Mouse (Mus musculus): Measurements from ENCODE around the gene Sned1.
"Not testable (repeated sequence)": the region's sequence is repeated elsewhere in the genome, so short reads cannot be mapped to it uniquely, and the experiment has no call there.

Sned1 gene

DNA sequence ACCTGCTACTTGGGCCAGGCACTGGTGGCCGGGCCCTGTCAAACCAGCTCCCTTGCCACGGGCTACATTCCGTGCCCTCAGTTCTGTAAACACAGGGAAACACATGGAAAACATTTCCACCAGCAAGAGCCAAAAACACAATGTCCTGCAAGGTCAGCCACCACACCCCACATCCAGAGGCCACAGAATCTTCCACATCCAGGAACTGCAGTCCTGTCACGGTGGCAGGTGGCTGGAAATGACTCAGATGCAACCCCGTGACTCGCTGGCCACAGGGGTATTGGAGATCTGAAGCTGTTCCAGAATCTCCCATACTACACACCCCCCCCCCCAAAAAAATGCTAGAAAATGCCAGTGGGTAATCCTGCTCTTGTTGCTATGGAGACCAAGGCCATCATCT is 6.4 kb upstream of the Sned1 start:
- DNase-seq (ENCODE audit: low spot score in 2 of 2) = no peak

DNA sequence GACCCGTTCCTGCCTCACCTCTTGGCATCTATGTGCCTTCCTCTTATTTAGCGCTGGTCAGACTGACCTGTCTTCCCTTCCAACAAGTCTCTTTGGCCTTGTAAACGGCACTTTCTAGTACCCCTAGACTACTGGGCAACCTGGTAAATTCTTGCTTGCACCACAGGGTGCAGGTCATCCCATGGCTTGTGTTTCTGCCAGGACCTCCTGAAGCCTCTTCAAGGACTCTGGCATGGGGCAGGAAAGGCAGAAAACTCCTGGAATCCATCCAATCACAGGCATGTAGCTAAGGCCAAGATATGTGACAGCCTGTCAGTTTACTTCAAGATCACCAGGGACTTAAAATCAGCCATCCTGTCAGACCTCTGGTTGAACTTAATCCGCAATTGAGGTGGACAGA is 6.0 kb upstream of the Sned1 start:
- no peak for DNase-seq (ENCODE audit: low spot score in 2 of 2)

DNA sequence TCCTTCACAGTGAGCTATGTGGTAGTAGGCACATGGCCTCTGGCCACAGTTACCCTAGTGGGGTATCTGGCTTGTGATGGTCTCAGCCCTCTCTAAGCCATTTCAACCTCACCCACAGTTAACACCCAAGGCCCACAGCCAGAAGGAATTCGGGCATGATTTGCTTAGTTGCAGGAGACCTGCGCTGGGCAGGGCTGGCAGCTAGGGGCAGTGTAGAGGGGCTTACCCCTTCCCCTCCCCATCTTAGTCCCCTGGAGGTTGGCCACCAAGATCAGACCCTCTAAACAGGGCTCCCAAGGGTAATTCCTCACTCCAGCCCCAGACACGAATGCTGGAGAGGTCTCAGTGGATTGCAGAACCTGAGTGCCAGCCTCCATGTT is 894 bp downstream of the Sned1 start:
- DNase-seq (ENCODE audit: low spot score in 2 of 2) = no peak

DNA sequence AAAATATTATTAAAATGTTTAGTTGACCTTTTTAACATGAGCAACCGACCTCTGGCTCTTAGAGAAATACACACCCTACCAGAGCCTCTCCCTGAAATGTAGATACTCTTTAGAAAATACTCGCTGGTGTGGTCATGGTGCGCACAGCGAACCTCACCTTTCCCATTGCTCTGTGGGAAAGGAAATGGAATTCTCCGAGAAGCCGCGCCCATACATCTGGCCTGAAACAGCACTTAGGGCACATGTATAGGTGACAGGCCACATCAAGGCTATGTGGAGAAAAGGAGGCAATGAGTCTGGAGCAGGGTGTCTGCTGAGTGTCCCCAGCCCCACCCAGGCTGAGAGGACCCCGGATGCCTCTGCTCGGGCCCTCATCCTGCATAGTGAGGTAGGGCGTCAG is 2.0 kb downstream of the Sned1 start:
- no peak for DNase-seq (ENCODE audit: low spot score in 2 of 2)

DNA sequence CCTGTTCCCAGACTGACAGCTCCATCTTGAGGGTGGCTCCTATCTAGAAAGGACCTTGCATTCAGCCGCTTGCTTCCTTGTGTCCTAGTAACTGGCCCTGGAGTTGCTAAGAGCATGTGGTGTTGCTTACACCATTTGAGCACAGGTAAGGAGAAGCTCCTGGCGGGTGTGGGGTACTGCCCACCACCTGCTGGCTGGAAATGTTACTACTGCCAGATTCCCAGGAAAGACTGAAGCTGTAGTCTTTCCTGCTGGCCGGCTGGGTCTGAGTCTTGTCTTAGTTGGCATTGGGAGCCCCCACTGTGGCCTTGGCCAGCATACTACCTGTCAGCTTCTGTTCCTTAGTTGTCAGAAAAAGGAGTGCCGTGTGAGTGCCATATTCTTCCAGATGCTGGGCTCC is 2.6 kb downstream of the Sned1 start:
- no peak for DNase-seq (ENCODE audit: low spot score in 2 of 2)

DNA sequence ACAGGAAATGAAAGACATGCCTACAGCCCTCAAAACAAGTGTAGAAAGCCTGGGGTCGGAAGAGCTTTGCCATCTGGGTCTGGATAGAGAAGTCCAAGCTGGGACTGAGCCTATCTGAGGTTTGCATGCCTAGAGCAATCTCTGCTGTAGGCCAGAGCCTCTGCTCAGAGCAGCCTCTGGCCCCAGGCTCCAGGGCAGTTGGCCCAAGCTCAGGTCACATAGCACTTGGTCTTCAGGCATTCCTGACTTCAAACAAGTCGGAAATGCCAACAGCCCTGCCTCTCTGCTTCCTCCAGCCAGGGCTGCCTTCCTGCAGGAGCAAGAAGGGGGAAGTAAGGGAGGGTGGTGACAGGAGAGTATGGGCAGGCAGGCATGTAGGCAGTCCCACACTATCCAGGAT is 10.3 kb downstream of the Sned1 start:
- DNase-seq (ENCODE audit: low spot score in 2 of 2) = no peak

DNA sequence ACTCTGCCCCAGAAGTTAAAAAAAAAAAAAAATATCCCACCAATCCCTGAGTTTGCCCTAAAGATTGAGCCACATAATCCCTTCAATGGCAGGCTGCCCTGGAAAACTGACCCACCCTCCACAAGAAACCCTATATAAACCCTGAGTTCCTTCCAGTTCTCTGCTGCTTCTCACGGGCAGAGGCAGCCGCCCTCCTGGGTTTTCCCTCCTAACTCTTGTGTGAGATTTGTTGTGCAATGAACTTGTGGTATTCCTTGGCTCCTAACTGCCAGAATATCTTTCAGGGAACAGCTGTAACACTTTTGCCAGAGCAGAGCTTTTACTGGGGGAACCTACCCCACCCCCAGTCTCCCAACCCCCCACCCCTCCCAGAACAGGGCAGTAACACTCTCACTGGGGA is 16.9 kb downstream of the Sned1 start:
- DNase-seq (ENCODE audit: low spot score in 2 of 2) = no peak

DNA sequence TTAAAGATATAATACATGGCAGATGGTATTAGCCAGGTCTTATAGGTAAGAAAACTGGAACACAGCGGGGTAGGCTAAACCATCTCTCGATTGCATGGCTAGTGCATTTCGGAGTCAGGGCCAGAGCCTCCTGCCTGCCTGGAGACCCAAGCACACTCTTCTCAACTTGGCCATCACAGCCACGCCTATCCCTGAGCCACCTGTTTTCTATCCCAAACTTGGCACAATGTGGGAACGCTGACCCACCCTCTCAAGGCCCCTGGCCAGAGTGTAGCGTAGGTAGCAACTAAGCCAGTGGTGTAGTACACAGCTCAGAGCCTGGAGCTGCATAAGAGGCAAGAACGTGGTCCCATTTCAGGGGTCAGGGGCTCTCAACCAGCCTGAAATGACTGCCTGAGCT is 20.1 kb downstream of the Sned1 start:
- DNase-seq (ENCODE audit: low spot score in 2 of 2) = no peak

DNA sequence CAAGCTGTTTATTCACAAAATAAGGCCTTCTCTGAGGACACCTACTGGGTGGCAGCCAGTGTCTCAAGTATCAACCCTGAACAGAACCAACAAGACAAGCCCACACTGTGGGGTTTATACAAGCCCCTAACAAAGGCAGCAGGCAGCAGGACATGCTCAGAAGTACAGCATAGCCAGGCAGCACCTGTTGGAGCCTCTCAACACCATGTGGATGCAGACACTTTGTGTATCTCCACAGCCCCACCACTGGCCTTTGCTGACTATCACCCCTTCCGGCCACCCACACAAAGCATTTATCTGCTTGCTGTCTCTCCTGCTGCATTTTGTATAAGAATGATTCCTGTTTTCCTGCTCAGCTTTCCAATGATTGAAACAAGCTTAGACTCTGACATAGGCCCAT is 21.9 kb downstream of the Sned1 start:
- no peak for DNase-seq (ENCODE audit: low spot score in 2 of 2)

DNA sequence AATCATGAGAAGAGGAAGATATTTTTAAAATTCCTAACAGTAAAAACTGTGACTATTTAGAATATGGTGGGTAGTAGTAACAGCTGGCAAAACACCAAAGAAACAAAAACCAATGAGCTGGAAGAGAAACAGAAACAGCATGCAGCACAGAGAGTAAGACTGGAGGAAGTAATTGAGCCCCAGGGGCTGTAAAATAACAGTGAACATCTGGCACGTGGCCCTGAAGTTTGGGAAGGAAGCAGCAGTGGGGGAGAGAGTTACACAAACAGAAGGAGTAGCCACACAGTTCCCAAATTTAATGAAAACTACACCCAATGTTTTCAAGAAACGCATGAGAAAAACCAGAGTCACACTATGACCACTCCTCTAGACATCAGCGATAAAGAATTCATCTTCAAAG is 31.6 kb downstream of the Sned1 start:
- no peak for DNase-seq (ENCODE audit: low spot score in 2 of 2)

DNA sequence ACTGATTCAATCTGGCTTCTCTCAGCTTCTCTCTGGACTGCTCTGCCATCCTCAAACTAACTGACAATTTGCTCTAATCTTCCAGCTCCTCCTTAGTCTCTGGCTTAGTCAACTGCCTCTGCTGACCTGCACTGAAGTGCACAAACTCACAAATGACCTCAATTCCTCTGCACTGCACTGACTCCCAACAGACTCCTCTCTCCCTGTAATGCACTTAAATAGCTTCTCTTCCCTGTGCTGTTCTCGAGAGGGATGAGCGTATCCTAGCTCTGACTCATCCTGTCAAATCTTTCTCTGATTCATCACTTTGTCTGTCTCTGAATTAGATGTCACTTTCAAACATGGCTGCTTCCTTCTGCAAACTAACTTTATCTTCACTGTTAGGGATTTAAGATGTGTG is 32.6 kb downstream of the Sned1 start:
- DNase-seq (ENCODE audit: low spot score in 2 of 2) = no peak

DNA sequence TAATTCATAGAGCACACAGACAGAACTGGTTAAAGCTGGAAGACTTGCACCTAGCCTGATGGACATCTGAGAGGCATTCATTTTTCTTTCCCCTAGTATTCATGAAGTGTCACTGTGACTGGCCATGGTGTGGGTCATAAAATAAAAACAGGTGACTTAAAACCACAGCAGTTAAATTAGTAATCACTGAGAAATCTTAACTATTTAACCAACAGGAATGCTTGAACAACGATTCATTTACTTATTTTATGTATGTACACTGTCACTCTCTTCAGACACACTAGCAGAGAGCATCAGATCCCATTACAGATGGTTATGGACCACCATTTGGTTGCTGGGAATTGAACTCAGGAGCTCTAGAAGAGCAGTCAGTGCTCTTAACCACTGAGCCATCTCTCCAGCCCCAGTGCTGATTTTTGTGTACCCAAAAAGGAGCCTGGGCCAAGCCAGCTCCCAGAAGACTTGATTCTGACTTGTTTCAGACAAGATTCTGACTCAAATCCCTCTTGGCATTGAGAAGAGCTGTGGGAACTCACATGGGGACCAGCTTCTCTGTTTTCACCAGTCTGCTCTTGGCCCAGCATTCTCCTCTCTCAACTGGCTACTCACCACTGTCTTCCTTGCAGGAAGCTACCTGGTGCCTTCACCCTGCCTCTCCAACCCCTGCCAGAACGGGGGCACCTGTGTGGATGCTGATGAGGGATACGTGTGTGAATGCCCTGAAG is 35.0 kb downstream of the Sned1 start:
- no peak for DNase-seq (ENCODE audit: low spot score in 2 of 2)

DNA sequence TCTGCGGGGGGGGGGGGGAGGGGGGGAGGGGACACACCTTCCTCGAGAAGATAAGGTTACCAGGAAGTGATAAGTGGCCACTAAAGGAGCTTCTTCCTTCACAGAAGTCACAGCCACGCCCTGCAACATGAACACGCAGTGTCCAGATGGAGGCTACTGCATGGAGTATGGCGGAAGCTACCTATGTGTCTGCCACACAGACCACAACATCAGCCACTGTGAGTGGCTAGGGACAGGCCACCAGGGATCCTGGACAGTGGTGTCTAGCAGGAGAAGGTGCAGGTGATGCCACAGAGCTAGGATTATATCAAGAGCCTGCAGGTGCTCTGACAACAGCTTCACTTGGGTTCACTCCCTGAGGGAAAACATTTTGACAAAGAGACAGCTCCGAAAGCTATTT is 36.1 kb downstream of the Sned1 start:
- DNase-seq (ENCODE audit: low spot score in 2 of 2) = no peak

DNA sequence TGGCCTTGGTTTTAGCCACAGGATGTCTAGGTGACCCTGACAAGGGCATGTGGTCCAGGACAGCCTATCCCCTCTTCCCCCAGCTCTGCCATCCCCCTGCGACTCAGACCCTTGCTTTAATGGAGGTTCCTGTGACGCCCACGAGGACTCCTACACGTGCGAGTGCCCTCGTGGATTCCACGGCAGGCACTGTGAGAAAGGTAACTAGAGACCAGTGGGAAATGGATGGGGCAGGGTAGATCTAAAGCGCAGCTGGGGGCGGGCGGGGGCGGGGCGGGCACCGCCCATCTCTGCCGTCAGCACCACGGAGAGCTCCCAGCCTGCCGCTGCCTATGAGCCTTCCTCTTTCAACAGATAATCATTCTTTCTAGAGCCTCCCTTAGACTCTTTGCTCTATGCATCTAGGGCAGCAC is 36.8 kb downstream of the Sned1 start:
- DNase-seq (ENCODE audit: low spot score in 2 of 2) = peak in 1 of 2 experiments; percentile 20

DNA sequence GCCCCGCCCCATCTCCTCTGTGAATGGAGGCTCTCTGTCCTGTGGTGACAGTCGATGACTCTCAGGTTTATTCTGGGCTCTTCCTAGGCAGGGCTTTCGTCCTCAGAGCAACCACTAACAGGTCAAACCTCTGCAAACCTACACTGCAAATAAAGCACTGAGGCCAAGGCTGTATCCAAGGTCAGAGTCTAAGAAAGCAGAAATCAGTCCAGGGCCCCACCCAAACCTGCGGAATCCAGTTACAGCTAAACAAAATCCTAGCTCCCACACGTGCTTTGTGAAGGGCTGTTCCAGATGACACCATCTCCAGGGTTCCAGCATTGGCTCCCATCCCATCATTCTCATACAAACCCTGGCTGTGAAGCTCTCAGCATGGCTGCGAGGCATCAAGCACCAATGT is 39.9 kb downstream of the Sned1 start:
- DNase-seq (ENCODE audit: low spot score in 2 of 2) = no peak

DNA sequence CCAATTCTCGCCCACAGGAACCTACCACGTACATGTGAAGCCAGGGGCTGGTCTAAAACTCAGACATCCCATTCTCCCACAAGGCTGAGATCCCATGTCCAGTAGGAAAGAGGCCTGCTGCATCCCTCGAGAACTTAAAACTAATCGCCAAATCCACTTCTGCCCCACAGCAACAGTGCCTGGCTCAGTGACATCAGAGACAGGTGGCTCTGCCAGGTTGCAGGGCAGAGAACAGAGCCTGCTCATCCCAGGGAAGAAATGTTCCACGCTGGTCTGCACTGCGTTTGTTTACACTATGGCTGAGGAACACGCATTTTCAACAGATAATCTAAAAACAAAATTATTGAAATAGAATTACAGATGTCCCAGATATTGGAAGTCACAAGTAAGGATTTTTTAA is 41.4 kb downstream of the Sned1 start:
- DNase-seq (ENCODE audit: low spot score in 2 of 2) = no peak

DNA sequence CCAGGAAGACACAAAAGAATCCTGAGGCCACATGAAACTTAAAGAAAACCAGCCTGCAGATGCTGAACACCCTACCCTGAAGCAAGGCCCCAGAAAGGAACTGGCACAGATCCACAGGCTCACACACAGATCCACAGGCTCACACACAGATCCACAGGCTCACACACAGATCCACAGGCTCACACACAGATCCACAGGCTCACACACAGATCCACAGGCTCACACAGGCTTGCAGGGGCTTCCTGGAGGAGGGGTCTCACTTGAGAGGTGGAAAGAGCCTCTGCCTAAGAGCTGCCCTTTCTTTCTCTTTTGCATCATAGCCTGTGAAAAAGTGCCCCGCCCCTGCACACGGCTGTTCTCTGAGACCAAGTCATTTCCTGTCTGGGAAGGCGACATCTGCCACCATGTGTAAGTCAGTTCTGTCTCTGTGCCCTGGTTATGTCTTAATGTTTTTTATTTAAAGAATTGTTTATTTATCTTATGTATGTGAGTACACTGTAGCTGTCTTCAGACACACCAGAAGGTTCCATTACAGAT is 54.1 kb downstream of the Sned1 start:
- no peak for DNase-seq (ENCODE audit: low spot score in 2 of 2)

DNA sequence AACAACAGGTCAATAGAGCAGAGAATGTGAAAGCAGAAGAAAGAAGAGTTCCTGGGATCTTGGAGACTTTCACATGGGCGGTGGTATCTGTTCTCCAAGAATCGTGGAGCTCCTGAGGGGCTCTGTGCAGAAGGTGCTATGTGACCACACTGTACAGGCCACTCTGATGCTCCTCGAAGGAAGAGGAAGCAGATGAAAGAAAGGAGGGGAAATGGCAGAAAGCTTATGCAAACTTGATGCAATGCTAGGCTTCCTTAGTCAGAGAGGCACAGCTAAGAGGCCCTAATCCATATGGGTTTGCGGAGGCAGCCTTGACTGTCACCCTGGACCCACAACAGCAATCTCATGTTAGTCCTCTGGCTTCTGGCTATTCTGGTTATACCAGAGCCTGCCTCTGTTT is 55.3 kb downstream of the Sned1 start:
- DNase-seq (ENCODE audit: low spot score in 2 of 2) = no peak

DNA sequence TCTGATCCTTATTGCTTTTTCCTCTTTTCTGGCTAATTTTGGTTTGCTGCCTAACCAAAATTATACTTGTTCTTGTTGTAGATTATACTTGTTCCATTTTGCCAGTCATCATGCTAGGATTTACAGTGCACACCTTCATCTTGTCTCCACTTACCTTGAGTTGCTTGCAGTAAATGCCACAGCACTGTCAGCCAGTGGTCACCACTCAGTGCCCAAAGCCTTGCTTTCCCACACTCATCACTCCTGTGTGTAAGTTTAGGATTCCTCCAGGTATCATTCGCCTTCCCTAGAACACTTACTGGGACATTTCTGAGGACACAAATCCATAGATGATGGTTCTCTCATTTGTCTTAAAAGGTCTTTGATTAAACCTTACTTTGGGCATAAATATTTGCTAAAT is 56.0 kb downstream of the Sned1 start:
- DNase-seq (ENCODE audit: low spot score in 2 of 2) = no peak

DNA sequence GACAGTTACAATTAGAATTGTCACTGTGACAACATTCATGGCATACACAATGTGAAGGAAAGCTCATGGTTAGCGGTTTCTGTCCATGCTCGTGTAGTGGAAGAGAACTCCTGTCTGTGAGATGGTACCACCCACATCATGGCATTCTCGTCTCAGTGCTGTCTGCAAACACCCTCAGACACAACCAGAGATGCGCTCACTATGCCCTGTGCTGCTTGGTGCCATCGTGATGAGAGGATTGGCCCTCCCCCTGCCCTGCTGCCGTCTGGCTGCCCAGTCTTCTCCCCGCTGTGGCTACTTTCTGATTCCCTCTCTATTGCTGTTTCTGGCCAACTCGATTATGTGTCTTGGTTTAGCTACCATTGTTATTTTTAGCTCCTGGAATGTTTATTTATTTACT is 56.4 kb downstream of the Sned1 start:
- no peak for DNase-seq (ENCODE audit: low spot score in 2 of 2)

DNA sequence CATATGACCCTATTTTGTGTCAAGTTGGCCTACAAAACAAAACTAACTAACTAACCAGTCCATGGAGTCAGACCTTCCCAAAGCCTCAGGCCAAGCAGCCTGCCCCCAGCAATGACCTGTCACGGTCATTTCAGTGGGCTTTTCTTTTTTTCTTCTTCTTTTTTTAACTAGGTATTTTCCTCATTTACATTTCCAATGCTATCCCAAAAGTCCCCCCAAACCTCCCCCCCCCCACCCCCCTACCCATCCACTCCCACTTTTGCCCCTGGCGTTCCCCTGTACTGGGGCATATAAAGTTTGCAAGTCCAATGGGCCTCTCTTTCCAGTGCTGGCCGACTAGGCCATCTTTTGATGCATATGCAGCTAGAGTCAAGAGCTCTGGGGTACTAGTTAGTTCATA is 58.9 kb downstream of the Sned1 start:
- not testable (repeated sequence) for DNase-seq (ENCODE audit: low spot score in 2 of 2)

DNA sequence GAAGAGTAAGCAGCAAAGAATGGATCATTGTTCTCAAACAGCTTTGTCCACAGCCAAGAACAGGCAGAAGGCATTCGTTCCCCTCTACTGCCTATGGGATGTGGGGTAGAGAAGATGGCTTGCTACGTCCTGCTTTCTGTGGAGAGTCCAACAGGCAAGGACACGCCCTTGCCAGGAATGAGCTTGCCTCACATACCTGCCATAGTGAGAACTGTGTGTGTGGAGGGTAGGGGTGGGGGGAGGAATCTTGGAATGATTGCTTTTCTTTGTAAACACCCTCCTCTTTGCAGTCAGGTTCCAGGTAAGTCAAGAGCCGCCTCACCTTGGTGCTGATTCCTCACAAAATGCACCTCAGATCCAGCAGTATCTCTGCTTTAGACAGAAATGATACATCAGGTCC is 64.2 kb downstream of the Sned1 start:
- DNase-seq (ENCODE audit: low spot score in 2 of 2) = no peak

DNA sequence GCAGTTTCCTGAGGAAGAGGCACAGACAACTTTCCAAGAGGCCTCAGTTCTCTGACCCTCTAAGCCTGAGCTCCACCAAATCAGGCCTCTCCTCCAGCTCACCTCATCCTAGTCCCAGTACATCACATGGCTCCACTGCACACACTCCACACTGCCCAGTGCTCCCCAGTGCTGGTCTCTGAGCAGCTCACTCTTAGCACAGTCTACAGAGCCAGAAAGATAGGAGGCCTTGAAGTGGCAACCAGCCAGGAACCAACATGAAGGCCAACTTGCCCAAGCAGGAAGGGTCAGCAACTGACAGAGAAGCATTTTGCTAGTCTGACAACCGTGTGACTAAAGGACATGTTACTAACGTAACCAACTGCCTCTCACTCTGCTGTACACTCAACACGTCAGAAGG is 64.9 kb downstream of the Sned1 start:
- DNase-seq (ENCODE audit: low spot score in 2 of 2) = no peak
